Mouse (Mus musculus): ENCODE results near the gene Hps4.

GRCm38 (mm10) chr5:112294696-112295095, 48.2 kb upstream of the Hps4 start:
- no peak for TF ChIP-seq CTCF (IDR thresholded peaks at IDR 0.05; ENCODE audit: insufficient read depth, low read depth, low read length)
- no peak for TF ChIP-seq POLR2A (IDR thresholded peaks at IDR 0.05; ENCODE audit: insufficient read depth, low read depth, low read length)

Measured in olfactory bulb, adult 2 months (tissue).